ENCODE assay signal across 8 mouse cellular contexts in genomic region chr11:97361948-97362648, GRCm38 (mm10). TPM values are rescaled to one million over a fixed set of nuclear protein-coding genes. Genes with fewer than 3 reads are reported as not detected.
A peak's percentile ranks its signal among the peaks of the same experiment; 100 is the strongest.
DNase-seq lines count a peak whose midpoint lies in the region; ATAC-seq and TF ChIP-seq lines count a peak whose summit lies in the region.

TSS of gene Socs7 (plus strand) at chr11:97362551.

- TF ChIP-seq CTCF in bone marrow, adult 2 months (IDR thresholded peaks at IDR 0.05; ENCODE audit: control insufficient read depth, insufficient read depth, low read length) = no peak

- H3K4me2 ChIP-seq in embryonic facial prominence, embryonic 15.5 days (replicated peaks) = peak within 1 kb of the TSS; percentile 80
- peak within 1 kb of the TSS; percentile 92 for H3K4me2 ChIP-seq in kidney, embryonic 15.5 days

- under 1% methylated on average over 66 of the region's 81 CpGs for WGBS in bone marrow, adult 2 months
- WGBS in embryonic facial prominence, embryonic 15.5 days = under 1% methylated on average over 52 of the region's 81 CpGs
- WGBS in heart, embryonic 10.5 days = under 1% methylated on average over 52 of the region's 81 CpGs
- under 1% methylated on average over 54 of the region's 81 CpGs for WGBS in kidney, embryonic 15.5 days

- TF ChIP-seq POLR2A in bone marrow, adult 2 months (IDR thresholded peaks at IDR 0.05; ENCODE audit: borderline replicate concordance, control insufficient read depth, low read depth, low read length) = no peak; the same call in 1 of the 2 replicates

- no peaks in the 10 kb centered on the region for H3K36me3 ChIP-seq in embryonic facial prominence, embryonic 15.5 days
- H3K36me3 ChIP-seq in heart, embryonic 10.5 days = no peaks in the 10 kb centered on the region
- H3K36me3 ChIP-seq in kidney, embryonic 15.5 days = no peaks in the 10 kb centered on the region

- H3K9ac ChIP-seq in embryonic facial prominence, embryonic 15.5 days = peak within 1 kb of the TSS; percentile 97
- peak within 1 kb of the TSS; percentile 95 for H3K9ac ChIP-seq in kidney, embryonic 15.5 days

- peak; percentile 91 for DNase-seq in 416B (ENCODE audit: low read depth)
- peak; percentile 97 for DNase-seq in heart, embryonic 10.5 days (ENCODE audit: low spot score)
- peak; percentile 95 for DNase-seq in liver
- peak; percentile 95 to 97 for DNase-seq in spleen, postnatal 4 days (ENCODE audit: low spot score in 2 of 2)

- H3K27me3 ChIP-seq in embryonic facial prominence, embryonic 15.5 days = no peaks in the 10 kb centered on the region
- H3K27me3 ChIP-seq in heart, embryonic 10.5 days (ENCODE audit: insufficient read depth, poor library complexity, severe bottlenecking) = no peaks in the 10 kb centered on the region
- no peaks in the 10 kb centered on the region for H3K27me3 ChIP-seq in kidney, embryonic 15.5 days

- H3K4me3 ChIP-seq in bone marrow, adult 2 months (replicated peaks; ENCODE audit: control insufficient read depth, low read depth, low read length) = peak within 1 kb of the TSS; percentile 74
- peak within 1 kb of the TSS; percentile 70 for H3K4me3 ChIP-seq in embryonic facial prominence, embryonic 15.5 days (replicated peaks)
- peak within 1 kb of the TSS; percentile 100 for H3K4me3 ChIP-seq in heart, embryonic 10.5 days
- H3K4me3 ChIP-seq in kidney, embryonic 15.5 days (replicated peaks) = peak within 1 kb of the TSS; percentile 97

- H3K27ac ChIP-seq in bone marrow, adult 2 months (ENCODE audit: control insufficient read depth, insufficient read depth, low read depth, low read length, poor library complexity) = peak within 1 kb of the TSS; percentile 67
- H3K27ac ChIP-seq in embryonic facial prominence, embryonic 15.5 days (replicated peaks) = peak within 1 kb of the TSS; percentile 88
- H3K27ac ChIP-seq in heart, embryonic 10.5 days = peak within 1 kb of the TSS; percentile 99
- H3K27ac ChIP-seq in kidney, embryonic 15.5 days = peak within 1 kb of the TSS; percentile 88

- peaks cover 3% of the 10 kb centered on the region; the same call in 1 of the 2 replicates for H3K4me1 ChIP-seq in bone marrow, adult 2 months (ENCODE audit: control insufficient read depth, insufficient read depth, low read length)
- peaks cover 36% of the 10 kb centered on the region for H3K4me1 ChIP-seq in embryonic facial prominence, embryonic 15.5 days
- H3K4me1 ChIP-seq in heart, embryonic 10.5 days = peaks cover 34% of the 10 kb centered on the region
- peaks cover 26% of the 10 kb centered on the region for H3K4me1 ChIP-seq in kidney, embryonic 15.5 days

- H3K9me3 ChIP-seq in embryonic facial prominence, embryonic 15.5 days (replicated peaks) = no peaks in the 10 kb centered on the region
- H3K9me3 ChIP-seq in heart, embryonic 10.5 days = no peaks in the 10 kb centered on the region
- no peaks in the 10 kb centered on the region for H3K9me3 ChIP-seq in kidney, embryonic 15.5 days (replicated peaks)

- peak; percentile 97 for ATAC-seq in embryonic facial prominence, embryonic 15.5 days (ENCODE audit: insufficient number of reproducible peaks, low FRiP score, low TSS enrichment, low read depth)
- peak; percentile 97 for ATAC-seq in kidney, embryonic 15.5 days (replicated peaks; ENCODE audit: low FRiP score)
- peak; percentile 94 for ATAC-seq in monocyte, adult 5-6 weeks (replicated peaks; ENCODE audit: insufficient number of reproducible peaks, low FRiP score, low TSS enrichment, poor library complexity, severe bottlenecking)

RNA-seq across cellular contexts. Expression of gene Socs7, which starts in this region (rescaled TPM):
- polyA plus RNA-seq in bone marrow, adult 2 months (2011; ENCODE audit: insufficient read depth, insufficient read length, low replicate concordance, missing spikeins) = 4.3 and 5.2 TPM in 2 replicates
- polyA plus RNA-seq in embryonic facial prominence, embryonic 15.5 days (2015; fragmentation: Nextera tagmentation; extraction: Ambion mirVana) = 4.8 TPM in 2 replicates
- polyA plus RNA-seq in heart, embryonic 10.5 days (2016; fragmentation: Nextera tagmentation; extraction: Ambion mirVana) = 3.2 and 3.4 TPM in 2 replicates
- polyA plus RNA-seq in kidney, embryonic 15.5 days (2015; fragmentation: Nextera tagmentation; extraction: Ambion mirVana) = 3.8 and 3.9 TPM in 2 replicates
- total RNA-seq in monocyte, adult 5-6 weeks (2017) = 16.8 to 18.8 TPM (median 18.0 TPM) in 3 replicates

Comparison
In these comparisons a context has a peak if more than half of its experiments do, and no peak if none do; other contexts are left out.
1. Peak in every context shown above with its lines: DNase-seq, ATAC-seq, H3K4me3 ChIP-seq and H3K27ac ChIP-seq.